Mouse (Mus musculus): Measurements from ENCODE around the gene Tctex1d1. TPM values are rescaled to one million over a fixed set of nuclear protein-coding genes. Genes with fewer than 3 reads are reported as not detected.

The Tctex1d1 gene
- 0.51 and 0.73 TPM in 2 replicates for polyA plus RNA-seq (2021; fragmentation: Nextera tagmentation)
- long read RNA-seq, experiment 1, result 0 reads
- long read RNA-seq, experiment 2, partial matches to known transcripts, result 0 of 1 reads
- long read RNA-seq, experiment 2, other reads (novel, unspliced or antisense), result 0 of 1 reads

GRCm38 (mm10) chr4:102978440-102978839 lies at the start of gene Tctex1d1:
Gene Tctex1d1 (plus strand): TSS chr4:102978606.

DNA sequence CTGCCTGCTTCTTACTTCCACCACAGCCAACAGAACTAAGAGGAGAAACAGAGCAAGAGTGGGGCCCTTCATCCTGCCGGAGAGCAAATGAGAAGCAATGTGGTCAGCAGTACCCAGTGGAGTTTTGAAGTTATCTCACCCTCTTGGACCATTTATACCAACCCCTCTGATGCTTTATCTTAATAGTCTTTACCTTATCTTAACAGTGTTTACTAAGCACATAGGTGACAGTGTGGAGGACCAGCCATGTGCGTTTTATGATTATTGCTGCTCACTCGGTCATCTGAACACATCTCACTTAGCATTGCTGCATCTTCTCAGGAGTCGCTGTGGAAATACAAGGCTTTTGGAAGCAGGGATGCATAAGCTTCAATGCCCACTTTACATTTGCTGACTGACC lies 48.2 kb downstream of the Tctex1d1 start, which contains the start of gene Insl5:
TSS of gene Insl5 (minus strand) at position 222 of the 400 bp plus-strand sequence.

Other genes starting within 250 kb of the Tctex1d1 start
- gene Sgip1, start 237.3 kb upstream of the Tctex1d1 start, polyA plus RNA-seq (2021; fragmentation: Nextera tagmentation), result 87.5 and 132 TPM in 2 replicates
- not detected in 2 replicates for gene Insl5, start 48.2 kb downstream of the Tctex1d1 start, polyA plus RNA-seq (2021; fragmentation: Nextera tagmentation)
- 23.2 and 32.1 TPM in 2 replicates for gene Mier1, start 135.8 kb downstream of the Tctex1d1 start, polyA plus RNA-seq (2021; fragmentation: Nextera tagmentation)
- 2.4 and 2.6 TPM in 2 replicates for gene Wdr78, start 135.9 kb downstream of the Tctex1d1 start, polyA plus RNA-seq (2021; fragmentation: Nextera tagmentation)
- gene Slc35d1, start 236.6 kb downstream of the Tctex1d1 start, polyA plus RNA-seq (2021; fragmentation: Nextera tagmentation), result 2.5 and 6.2 TPM in 2 replicates